Mouse (Mus musculus): ENCODE measurements around the gene Sec22c. TPM values are rescaled to one million over a fixed set of nuclear protein-coding genes. Genes with fewer than 3 reads are reported as not detected.

The Sec22c gene
- polyA plus RNA-seq, 1 experiment from 2014 or later = 34.5 TPM

GRCm38 (mm10) chr9:121697150-121698049 is 7.9 kb downstream of the Sec22c start:
- peaks cover 15% of the 10 kb centered on the region for H3K36me3 ChIP-seq (ENCODE audit: control insufficient read depth, insufficient read depth, low read length)
- ATAC-seq = peak; percentile 66

DNA sequence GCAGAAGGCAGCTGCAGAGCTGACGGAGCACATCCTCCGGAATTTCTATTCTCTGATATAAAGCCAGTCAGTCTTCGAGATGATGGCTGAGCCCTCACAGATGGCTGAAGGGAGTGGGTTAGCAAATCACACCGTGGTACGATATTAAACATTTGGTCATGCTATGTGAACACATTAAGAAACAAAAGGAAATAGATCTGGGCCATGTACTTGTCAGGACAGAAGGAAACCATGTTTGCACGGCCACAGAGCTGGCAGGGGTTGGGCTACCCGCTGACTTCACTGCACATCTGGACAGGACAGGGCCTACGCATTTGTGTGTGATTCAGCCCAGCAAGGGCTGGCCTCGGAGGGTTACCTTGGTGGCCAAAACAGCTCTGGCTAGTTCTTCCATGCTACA is 8.7 kb downstream of the Sec22c start:
- WGBS = 89% methylated on average over 9 of the region's 9 CpGs
- ATAC-seq = no peak
- Histone ChIP-seq H3K36me3 (ENCODE audit: control insufficient read depth, insufficient read depth, low read length) (peaks cover 15% of the 10 kb centered on the region), H3K4me2 (ENCODE audit: low read length) (no peak overlapping the region), H3K4me1 (ENCODE audit: control insufficient read depth, insufficient read depth, low read length) (no peaks in the 10 kb centered on the region), H3K9me3 (replicated peaks; ENCODE audit: control insufficient read depth, low read length, poor library complexity, severe bottlenecking) (no peaks in the 10 kb centered on the region), H3K27ac (ENCODE audit: low read length) (no peak overlapping the region), H3K27me3 (ENCODE audit: control insufficient read depth, insufficient read depth, low read depth, low read length) (no peaks in the 10 kb centered on the region), H3K9ac (ENCODE audit: low read depth, low read length) (no peak overlapping the region), H3K4me3 (ENCODE audit: low read depth, low read length) (no peak overlapping the region)

More at GRCm38 (mm10) chr9:121697150-121698049, 7.9 kb downstream of the Sec22c start:
- Histone ChIP-seq H3K4me1 (ENCODE audit: control insufficient read depth, insufficient read depth, low read length) (peaks cover under 1% of the 10 kb centered on the region; the same call in 1 of the 2 replicates), H3K9me3 (replicated peaks; ENCODE audit: control insufficient read depth, low read length, poor library complexity, severe bottlenecking) (no peaks in the 10 kb centered on the region), H3K4me3 (ENCODE audit: low read depth, low read length) (no peak overlapping the region), H3K9ac (ENCODE audit: low read depth, low read length) (no peak overlapping the region), H3K27ac (ENCODE audit: low read length) (no peak overlapping the region), H3K27me3 (ENCODE audit: control insufficient read depth, insufficient read depth, low read depth, low read length) (no peaks in the 10 kb centered on the region), H3K4me2 (ENCODE audit: low read length) (no peak overlapping the region)
- WGBS = 100% methylated on average over 1 of the region's 1 CpGs

GRCm38 (mm10) chr9:121694736-121695135 is 10.6 kb downstream of the Sec22c start:
- H3K4me3 ChIP-seq (ENCODE audit: low read depth, low read length) = no peak overlapping the region
- H3K9me3 ChIP-seq (replicated peaks; ENCODE audit: control insufficient read depth, low read length, poor library complexity, severe bottlenecking) = no peaks in the 10 kb centered on the region
- WGBS = 87% methylated on average over 12 of the region's 12 CpGs
- no peak overlapping the region for H3K4me2 ChIP-seq (ENCODE audit: low read length)
- no peaks in the 10 kb centered on the region for H3K27me3 ChIP-seq (ENCODE audit: control insufficient read depth, insufficient read depth, low read depth, low read length)
- H3K9ac ChIP-seq (ENCODE audit: low read depth, low read length) = no peak overlapping the region
- no peak for ATAC-seq
- peaks cover 13% of the 10 kb centered on the region for H3K4me1 ChIP-seq (ENCODE audit: control insufficient read depth, insufficient read depth, low read length)
- H3K36me3 ChIP-seq (ENCODE audit: control insufficient read depth, insufficient read depth, low read length) = peaks cover 15% of the 10 kb centered on the region
- no peak overlapping the region for H3K27ac ChIP-seq (ENCODE audit: low read length)

GRCm38 (mm10) chr9:121690734-121691133 is 14.6 kb downstream of the Sec22c start:
- Histone ChIP-seq H3K9ac (ENCODE audit: low read depth, low read length) (no peak overlapping the region), H3K9me3 (replicated peaks; ENCODE audit: control insufficient read depth, low read length, poor library complexity, severe bottlenecking) (no peaks in the 10 kb centered on the region), H3K36me3 (ENCODE audit: control insufficient read depth, insufficient read depth, low read length) (peaks cover 14% of the 10 kb centered on the region), H3K4me2 (ENCODE audit: low read length) (peak overlapping the region; percentile 50), H3K4me3 (ENCODE audit: low read depth, low read length) (no peak overlapping the region), H3K27me3 (ENCODE audit: control insufficient read depth, insufficient read depth, low read depth, low read length) (no peaks in the 10 kb centered on the region), H3K27ac (ENCODE audit: low read length) (peak overlapping the region; percentile 76), H3K4me1 (ENCODE audit: control insufficient read depth, insufficient read depth, low read length) (peaks cover 21% of the 10 kb centered on the region)
- ATAC-seq = peak; percentile 44
- 64% methylated on average over 7 of the region's 7 CpGs for WGBS

DNA sequence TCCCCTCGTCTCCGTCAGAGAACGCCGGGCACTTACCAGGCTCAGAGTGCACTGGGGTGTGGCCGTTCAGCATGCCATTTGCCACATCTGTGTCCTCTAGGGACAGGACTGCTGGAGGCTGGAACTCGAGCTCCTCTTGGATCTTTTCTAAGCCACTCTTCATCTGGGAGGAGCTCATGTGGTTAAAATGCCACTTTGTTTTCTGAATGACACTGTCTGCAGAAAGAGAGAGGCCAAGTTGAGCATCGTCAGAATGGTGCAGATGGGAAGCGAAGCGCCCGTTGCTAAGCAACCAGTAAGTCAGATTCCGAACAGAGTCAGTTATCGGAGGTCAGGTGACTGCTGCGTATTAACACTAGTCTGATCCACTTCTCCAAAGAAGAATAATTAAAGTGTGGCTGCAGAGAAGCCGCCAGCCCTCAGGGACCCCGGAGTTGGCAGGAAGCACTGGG is 15.1 kb downstream of the Sec22c start:
- Histone ChIP-seq H3K27ac (ENCODE audit: low read length) (peak overlapping the region; percentile 76), H3K27me3 (ENCODE audit: control insufficient read depth, insufficient read depth, low read depth, low read length) (no peaks in the 10 kb centered on the region), H3K4me2 (ENCODE audit: low read length) (peak overlapping the region; percentile 50), H3K9ac (ENCODE audit: low read depth, low read length) (no peak overlapping the region), H3K9me3 (replicated peaks; ENCODE audit: control insufficient read depth, low read length, poor library complexity, severe bottlenecking) (no peaks in the 10 kb centered on the region), H3K4me3 (ENCODE audit: low read depth, low read length) (peak overlapping the region; percentile 19), H3K36me3 (ENCODE audit: control insufficient read depth, insufficient read depth, low read length) (peaks cover 10% of the 10 kb centered on the region), H3K4me1 (ENCODE audit: control insufficient read depth, insufficient read depth, low read length) (peaks cover 21% of the 10 kb centered on the region)
- WGBS = 20% methylated on average over 15 of the region's 15 CpGs
- peak; percentile 96 for ATAC-seq

GRCm38 (mm10) chr9:121684702-121685101 is 20.6 kb downstream of the Sec22c start:
- no peak overlapping the region for H3K9ac ChIP-seq (ENCODE audit: low read depth, low read length)
- peaks cover 8% of the 10 kb centered on the region for H3K4me1 ChIP-seq (ENCODE audit: control insufficient read depth, insufficient read depth, low read length)
- 79% methylated on average over 7 of the region's 7 CpGs for WGBS

DNA sequence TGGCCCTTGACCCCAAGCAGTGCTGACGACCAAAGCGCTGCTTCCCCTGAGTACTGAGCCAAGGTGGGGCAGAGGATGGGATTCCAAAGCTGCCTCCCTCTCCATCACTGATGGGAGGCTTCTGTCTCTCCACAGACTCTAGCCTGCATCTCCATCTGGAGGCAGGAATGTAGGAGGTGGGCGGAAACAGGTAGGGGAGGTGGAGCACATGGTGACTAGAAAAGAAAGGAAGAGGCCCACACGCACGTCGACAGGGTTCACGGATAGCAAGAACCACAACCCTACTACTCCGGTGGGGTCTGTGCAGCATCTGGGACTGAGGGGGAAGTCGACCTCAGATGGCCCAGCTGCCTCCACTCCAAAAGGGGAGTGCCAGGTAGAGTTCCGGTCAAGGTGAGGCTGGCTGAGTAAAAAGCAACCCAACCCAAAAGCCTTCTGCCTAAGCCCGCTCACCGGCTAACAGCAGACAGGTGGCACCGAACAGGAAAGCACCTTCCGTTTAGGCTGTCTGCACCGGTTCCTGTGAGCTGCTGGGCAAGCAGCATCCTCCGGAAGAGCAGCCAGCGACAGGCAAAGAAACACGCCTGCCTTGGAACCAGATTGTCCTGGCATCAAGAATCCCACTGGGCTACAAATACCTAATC is 23.1 kb downstream of the Sec22c start:
- H3K9ac ChIP-seq (ENCODE audit: low read depth, low read length) = no peak overlapping the region
- 83% methylated on average over 18 of the region's 18 CpGs for WGBS
- H3K4me3 ChIP-seq (ENCODE audit: low read depth, low read length) = no peak overlapping the region

More at GRCm38 (mm10) chr9:121684702-121685101, 20.6 kb downstream of the Sec22c start:
- Histone ChIP-seq H3K4me3 (ENCODE audit: low read depth, low read length) (no peak overlapping the region), H3K27ac (ENCODE audit: low read length) (no peak overlapping the region), H3K4me2 (ENCODE audit: low read length) (no peak overlapping the region), H3K27me3 (ENCODE audit: control insufficient read depth, insufficient read depth, low read depth, low read length) (no peaks in the 10 kb centered on the region), H3K36me3 (ENCODE audit: control insufficient read depth, insufficient read depth, low read length) (peaks cover 11% of the 10 kb centered on the region), H3K9me3 (replicated peaks; ENCODE audit: control insufficient read depth, low read length, poor library complexity, severe bottlenecking) (no peaks in the 10 kb centered on the region)
- ATAC-seq = no peak

GRCm38 (mm10) chr9:121681191-121681590 is 24.1 kb downstream of the Sec22c start:
- H3K36me3 ChIP-seq (ENCODE audit: control insufficient read depth, insufficient read depth, low read length) = peaks cover 11% of the 10 kb centered on the region
- H3K27ac ChIP-seq (ENCODE audit: low read length) = no peak overlapping the region
- H3K4me3 ChIP-seq (ENCODE audit: low read depth, low read length) = no peak overlapping the region
- no peaks in the 10 kb centered on the region for H3K27me3 ChIP-seq (ENCODE audit: control insufficient read depth, insufficient read depth, low read depth, low read length)
- ATAC-seq = no peak
- H3K9me3 ChIP-seq (replicated peaks; ENCODE audit: control insufficient read depth, low read length, poor library complexity, severe bottlenecking) = no peaks in the 10 kb centered on the region
- WGBS = 79% methylated on average over 8 of the region's 8 CpGs
- H3K4me1 ChIP-seq (ENCODE audit: control insufficient read depth, insufficient read depth, low read length) = no peaks in the 10 kb centered on the region; the same call in 1 of the 2 replicates
- H3K9ac ChIP-seq (ENCODE audit: low read depth, low read length) = no peak overlapping the region
- no peak overlapping the region for H3K4me2 ChIP-seq (ENCODE audit: low read length)

More for the DNA sequence above, 23.1 kb downstream of the Sec22c start:
- no peaks in the 10 kb centered on the region; the same call in 1 of the 2 replicates for H3K4me1 ChIP-seq (ENCODE audit: control insufficient read depth, insufficient read depth, low read length)
- H3K27ac ChIP-seq (ENCODE audit: low read length) = no peak overlapping the region
- no peaks in the 10 kb centered on the region for H3K9me3 ChIP-seq (replicated peaks; ENCODE audit: control insufficient read depth, low read length, poor library complexity, severe bottlenecking)
- no peak for ATAC-seq
- H3K4me2 ChIP-seq (ENCODE audit: low read length) = no peak overlapping the region
- H3K27me3 ChIP-seq (ENCODE audit: control insufficient read depth, insufficient read depth, low read depth, low read length) = no peaks in the 10 kb centered on the region
- peaks cover 11% of the 10 kb centered on the region for H3K36me3 ChIP-seq (ENCODE audit: control insufficient read depth, insufficient read depth, low read length)

DNA sequence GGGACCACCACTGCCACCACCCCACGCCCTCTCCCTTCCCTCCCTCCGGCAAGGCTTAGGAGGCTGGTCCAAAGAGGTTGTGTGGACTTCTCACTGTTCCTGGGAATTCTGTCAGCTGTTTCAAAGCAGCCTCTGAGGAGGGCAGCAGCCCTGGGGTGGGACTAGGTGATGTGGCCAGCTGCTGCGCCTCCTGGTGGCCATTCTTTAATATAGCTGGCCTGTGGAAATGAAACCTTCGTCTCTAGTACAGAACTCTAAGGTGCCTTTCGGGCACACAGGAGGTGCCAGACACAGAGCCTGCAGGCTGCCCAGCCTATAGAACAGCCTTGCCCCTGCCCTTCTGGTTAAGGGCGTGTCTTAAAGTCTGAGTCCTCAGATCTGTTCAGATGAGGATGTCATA is 25.7 kb downstream of the Sec22c start:
- 11% methylated on average over 6 of the region's 6 CpGs for WGBS
- no peak overlapping the region for H3K4me3 ChIP-seq (ENCODE audit: low read depth, low read length)
- no peaks in the 10 kb centered on the region for H3K9me3 ChIP-seq (replicated peaks; ENCODE audit: control insufficient read depth, low read length, poor library complexity, severe bottlenecking)
- H3K4me1 ChIP-seq (ENCODE audit: control insufficient read depth, insufficient read depth, low read length) = no peaks in the 10 kb centered on the region; the same call in 1 of the 2 replicates
- H3K27me3 ChIP-seq (ENCODE audit: control insufficient read depth, insufficient read depth, low read depth, low read length) = no peaks in the 10 kb centered on the region
- ATAC-seq = peak; percentile 64
- H3K4me2 ChIP-seq (ENCODE audit: low read length) = no peak overlapping the region
- H3K27ac ChIP-seq (ENCODE audit: low read length) = no peak overlapping the region
- peaks cover 5% of the 10 kb centered on the region for H3K36me3 ChIP-seq (ENCODE audit: control insufficient read depth, insufficient read depth, low read length)
- no peak overlapping the region for H3K9ac ChIP-seq (ENCODE audit: low read depth, low read length)
